Mouse (Mus musculus) embryonic stem cell, embryonic (primary cell): ENCODE measurements around the gene Dvl3.

Source experiments
- CTCF ChIA-PET, 4 experiments: fragments of 300-600 bp in 2 of 4; fragments of 350-600 bp in 2 of 4; sonication (Branson Sonifier 250); formaldehyde crosslinking; loops; one replicate each; lab custom pipeline; 2022; ENCODE audit warnings: inconsistent platforms in 2 of 4; lab: Charles Lee
- POLR2A ChIA-PET, 4 experiments: fragments of 300-600 bp in 2 of 4; fragments of 350-600 bp in 2 of 4; sonication (Branson Sonifier 250); formaldehyde crosslinking; loops; one replicate each; lab custom pipeline; 2022; ENCODE audit warnings: antibody characterized with exemption in 4 of 4, inconsistent platforms in 1 of 4; lab: Charles Lee

Gene Dvl3

DNA sequence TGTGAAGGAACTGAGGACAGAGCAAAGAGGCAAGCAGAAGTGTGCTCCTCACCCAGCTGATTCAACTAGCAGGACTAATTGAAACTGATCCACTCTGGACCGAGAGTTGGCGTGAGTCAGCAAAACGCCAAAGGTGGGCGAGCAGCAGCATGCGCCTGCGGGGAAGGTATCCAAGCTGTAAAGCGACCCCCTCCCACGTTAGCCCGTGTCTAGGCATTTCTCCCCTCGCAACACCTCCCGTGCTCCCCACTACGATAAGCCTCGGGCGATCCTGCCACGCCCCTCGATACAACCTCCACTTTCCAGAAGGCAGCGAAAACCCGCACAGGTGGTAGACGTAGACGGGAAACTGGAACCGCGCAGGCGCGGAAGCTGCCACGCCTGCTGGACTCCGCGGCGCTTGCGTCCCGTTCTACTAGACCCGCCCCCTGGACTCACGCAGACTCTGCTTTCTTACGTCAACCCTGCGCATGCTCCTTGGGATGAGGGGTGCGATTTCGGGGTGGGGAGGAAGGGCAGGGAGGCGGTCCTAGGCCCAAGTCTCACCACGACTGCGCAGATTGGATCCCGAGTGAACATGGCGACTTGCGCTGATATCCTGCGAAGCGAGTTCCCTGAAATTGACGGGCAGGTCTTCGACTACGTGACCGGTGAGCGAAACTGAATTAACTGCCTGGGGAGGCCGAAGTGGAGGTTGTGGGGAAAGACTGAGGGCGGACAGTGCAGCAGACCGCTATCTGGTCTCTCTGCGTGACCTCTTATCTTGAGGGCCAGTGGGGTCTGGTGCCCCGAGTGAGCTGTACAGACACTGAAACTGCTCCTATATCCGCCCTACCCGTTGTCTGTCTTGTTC lies 31.5 kb downstream of the Dvl3 start, which contains the start of gene Abcf3:
TSS of gene Abcf3 (plus strand) at position 482 of the 853 bp plus-strand sequence.
- ChIA-PET POLR2A (interaction anchor here (0.5 to 8.0 kb wide), 77 partner anchors 9 to 1435 kb away, joined by 3 to 122 read pairs (median 4); partner anchors contain the start of genes Ap2m1 (in 4 of the 4), Alg3 (in 3 of the 4), Eef1akmt4 (in 3 of the 4) and Gm49333 (in 3 of the 4)), CTCF (interaction anchor here (0.6 to 2.0 kb wide), 11 partner anchors 9 to 641 kb away, joined by 3 to 7 read pairs (median 3); partner anchors contain the start of genes Ap2m1 (in 1 of the 4) and Dvl3 (in 1 of the 4))

DNA sequence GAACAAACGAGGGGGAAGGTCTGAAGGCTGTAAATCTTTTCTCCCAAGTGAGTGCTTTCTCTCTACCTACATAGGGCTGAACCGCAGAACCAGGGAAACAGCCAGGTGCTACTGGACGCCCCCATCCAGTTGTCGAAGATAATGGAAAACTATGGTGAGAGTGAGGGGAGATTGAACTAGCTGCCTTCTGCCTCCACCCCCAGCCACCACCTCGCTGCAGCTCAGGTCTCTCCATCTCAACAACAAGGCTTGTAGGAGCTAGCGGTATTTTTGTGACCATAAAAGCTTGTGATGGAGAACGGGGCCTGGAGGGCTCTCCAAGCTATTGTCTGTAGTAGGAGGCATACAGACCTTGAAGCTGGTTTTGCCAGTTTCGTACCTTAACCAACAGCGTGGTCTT lies 32.4 kb downstream of the Dvl3 start:
- ChIA-PET POLR2A (interaction anchor here (0.6 to 8.0 kb wide), 38 partner anchors 8 to 229 kb away, joined by 3 to 122 read pairs (median 8); partner anchors contain the start of genes Ap2m1 (in 3 of the 4), Alg3 (in 2 of the 4), Clcn2 (in 2 of the 4) and Dvl3 (in 2 of the 4)), CTCF (interaction anchor here in 2 of 4 experiments (0.6 to 2.0 kb wide), 3 partner anchors 35 to 48 kb away, joined by 3 to 7 read pairs (median 4); no protein-coding TSS in a partner anchor)

DNA sequence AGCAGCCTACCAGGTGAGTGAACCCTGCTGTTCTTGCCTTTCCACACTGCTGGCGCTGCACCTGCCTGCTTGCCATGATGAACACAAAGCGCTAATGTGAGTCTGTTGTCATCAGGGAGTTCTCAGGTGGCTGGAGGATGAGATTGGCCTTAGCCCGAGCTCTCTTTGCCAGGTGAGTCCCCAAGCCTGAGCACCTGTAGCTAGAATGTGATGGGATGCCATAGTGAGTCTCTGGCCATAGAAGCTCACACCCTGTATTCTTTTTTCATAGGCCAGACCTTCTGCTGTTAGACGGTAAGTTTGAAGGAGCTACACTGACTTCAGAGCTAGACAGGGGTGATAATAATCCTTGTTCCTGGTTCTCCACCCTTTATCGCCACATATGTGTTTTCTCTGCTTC lies 34.9 kb downstream of the Dvl3 start:
- ChIA-PET CTCF (no interaction called here), POLR2A (interaction anchor here in 2 of 4 experiments (0.8 to 8.0 kb wide), 7 partner anchors 7 to 75 kb away, joined by 4 to 122 read pairs (median 5); partner anchors contain the start of gene Ap2m1 (in 2 of the 2))

DNA sequence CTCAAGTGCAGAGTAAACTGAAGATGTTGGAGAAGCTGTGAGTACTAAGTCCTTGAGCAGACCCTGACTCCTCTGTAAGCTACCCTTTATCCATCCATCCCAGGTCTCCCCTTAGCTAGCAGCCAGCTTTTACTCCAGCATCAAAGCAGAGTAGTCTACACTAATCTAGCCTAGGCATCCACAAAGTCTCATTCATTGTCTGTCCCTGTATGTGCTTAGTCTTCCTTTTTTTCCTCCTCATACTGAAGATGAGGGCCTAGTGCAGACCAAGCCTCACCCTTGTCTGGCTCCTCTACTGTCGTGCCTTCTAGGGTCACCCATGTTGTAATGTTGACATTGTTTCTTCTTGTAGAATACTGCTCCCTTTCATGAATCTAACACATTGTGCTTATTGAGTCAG lies 35.8 kb downstream of the Dvl3 start:
- ChIA-PET CTCF (no interaction called here), POLR2A (interaction anchor here in 3 of 4 experiments (1.0 to 2.0 kb wide), 4 partner anchors 9 to 54 kb away, joined by 3 to 5 read pairs (median 4); partner anchors contain the start of gene Eif2b5 (in 1 of the 3))

DNA sequence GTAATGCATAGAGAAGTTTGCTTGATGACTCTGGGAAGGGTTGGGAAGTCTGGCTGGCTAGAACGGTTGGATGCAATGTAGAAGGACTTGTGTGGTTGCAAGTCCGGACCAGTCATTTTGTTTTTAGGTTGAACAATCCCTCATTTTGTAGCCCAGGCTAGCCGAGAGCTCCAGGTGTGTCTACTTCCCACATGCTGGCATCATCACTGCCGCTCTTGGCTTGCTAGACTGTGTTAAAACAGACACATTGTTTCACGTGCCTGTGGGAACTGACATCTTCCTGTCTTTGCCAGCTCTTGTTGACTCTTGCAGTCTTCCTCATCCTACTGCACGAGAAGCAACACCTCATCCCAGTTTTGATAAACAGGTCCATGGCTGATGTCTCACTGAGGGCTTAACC lies 38.2 kb downstream of the Dvl3 start:
- POLR2A ChIA-PET = interaction anchor here in 2 of 4 experiments (0.6 to 3.6 kb wide), 3 partner anchors 11 to 37 kb away, joined by 5 to 15 read pairs (median 6); no protein-coding TSS in a partner anchor
- CTCF ChIA-PET = no interaction called here

DNA sequence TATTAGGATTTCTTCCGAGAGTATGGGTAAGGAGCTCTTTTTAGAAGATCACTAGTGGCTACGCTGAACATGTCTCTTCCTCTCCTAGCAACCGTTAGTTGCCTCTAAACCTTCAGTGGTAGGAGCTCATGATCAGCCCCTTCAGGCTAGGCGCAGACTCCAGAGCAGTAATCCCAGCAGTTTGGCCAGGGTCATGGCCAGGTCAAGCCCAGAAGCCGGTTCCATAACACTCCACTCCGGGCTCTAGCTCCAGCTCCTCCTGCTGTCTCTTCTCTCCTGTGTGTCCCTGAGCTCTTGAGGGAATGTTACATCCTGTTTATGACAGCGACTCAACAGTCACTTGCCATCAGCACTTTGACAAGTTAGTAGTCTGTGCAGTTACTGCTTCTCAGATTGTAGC lies 40.6 kb downstream of the Dvl3 start:
- POLR2A ChIA-PET = interaction anchor here (0.5 to 7.2 kb wide), 36 partner anchors 8 to 300 kb away, joined by 3 to 46 read pairs (median 4); partner anchors contain the start of genes Ap2m1 (in 4 of the 4), Abcf3 (in 3 of the 4), Alg3 (in 3 of the 4) and Eef1akmt4 (in 3 of the 4)
- CTCF ChIA-PET = interaction anchor here in 2 of 4 experiments (0.7 to 1.0 kb wide), 5 partner anchors 9 to 111 kb away, joined by 3 to 4 read pairs (median 3); partner anchors contain the start of genes Abcf3 (in 1 of the 2) and Eif4g1 (in 1 of the 2)

DNA sequence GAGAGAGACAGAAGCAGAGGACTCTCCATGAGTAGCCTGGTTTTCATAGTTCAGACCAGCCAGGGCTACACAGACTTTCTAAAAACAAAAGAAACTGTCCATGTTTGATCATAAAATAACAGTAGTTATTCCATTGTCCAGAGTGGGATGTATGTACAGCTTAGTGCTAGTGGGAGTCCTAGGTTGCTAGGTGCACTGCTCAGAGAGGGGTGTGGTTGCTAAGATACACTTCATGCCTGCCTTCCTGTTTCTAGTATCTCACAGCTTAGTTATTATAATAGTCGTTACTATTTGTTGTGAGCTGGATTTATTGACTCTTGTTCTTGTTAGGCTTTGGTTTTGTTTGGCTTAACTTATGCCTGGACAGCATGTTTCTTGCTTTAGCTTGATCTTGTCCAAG lies 48.3 kb downstream of the Dvl3 start:
- ChIA-PET POLR2A (interaction anchor here in 3 of 4 experiments (0.6 to 2.4 kb wide), 10 partner anchors 11 to 1451 kb away, joined by 3 to 8 read pairs (median 4); partner anchors contain the start of genes Abcf3 (in 1 of the 3), Alg3 (in 1 of the 3), Dvl3 (in 1 of the 3) and Eef1akmt4 (in 1 of the 3)), CTCF (no interaction called here)
